Mouse (Mus musculus) erythroblast, embryonic 14.5 days (primary cell): ENCODE data around the gene Gusb. TPM values are rescaled to one million over a fixed set of nuclear protein-coding genes. Genes with fewer than 3 reads are reported as not detected.
"Not testable (repeated sequence)": the region's sequence is repeated elsewhere in the genome, so short reads cannot be mapped to it uniquely, and the experiment has no call there.

Experiments
- H3K27me3 ChIP-seq: 2 replicates; pipeline ENCODE4 v1.6.1; 2012; ENCODE audit warnings: inconsistent platforms; ENCODE audit not compliant: control insufficient read depth
- H3K36me3 ChIP-seq: 2 replicates; pipeline ENCODE4 v1.6.1; 2012; ENCODE audit warnings: mild to moderate bottlenecking, inconsistent platforms; ENCODE audit not compliant: control insufficient read depth
- H3K4me1 ChIP-seq: 2 replicates; pipeline ENCODE4 v1.6.1; 2012; ENCODE audit warnings: inconsistent platforms; ENCODE audit not compliant: control insufficient read depth
- H3K4me3 ChIP-seq: replicated peaks from 2 replicates; pipeline ENCODE3; 2012; ENCODE audit warnings: moderate library complexity, mild to moderate bottlenecking, inconsistent platforms
- H3K9me3 ChIP-seq: 2 replicates; pipeline ENCODE4 v1.6.1; 2012; ENCODE audit warnings: low read length, inconsistent platforms, mixed read lengths; ENCODE audit not compliant: control insufficient read depth
- GATA1 ChIP-seq: IDR thresholded peaks from 2 replicates; pipeline ENCODE4 v1.6.1; 2012; ENCODE audit warnings: low read length, inconsistent platforms, mixed read lengths
- TAL1 ChIP-seq: IDR thresholded peaks from 3 replicates; pipeline ENCODE4 v1.6.1; 2012; ENCODE audit warnings: low read length, inconsistent platforms, mixed read lengths
- polyA plus RNA-seq: library from polyadenylated mRNA; stranded (reverse); fragments of >175 nt; gene quantifications from 2 replicates; pipeline ENCODE4 v1.2.3, GENCODE M21; 2012

Gusb gene
- polyA plus RNA-seq, 1 experiment, result 0.28 TPM

GRCm38 (mm10) chr5:130044201-130044695, 41.4 kb upstream of the Gusb start:
- Histone ChIP-seq H3K4me1 (peaks cover 3% of the 10 kb centered on the region), H3K9me3 (peaks cover 2% of the 10 kb centered on the region), H3K36me3 (peaks cover 94% of the 10 kb centered on the region), H3K4me3 (no peak overlapping the region), H3K27me3 (no peaks in the 10 kb centered on the region)
- TF ChIP-seq TAL1 (no peak), GATA1 (no peak)

GRCm38 (mm10) chr5:130043741-130044140, 40.9 kb upstream of the Gusb start:
- Histone ChIP-seq H3K27me3 (no peaks in the 10 kb centered on the region), H3K36me3 (peaks cover 91% of the 10 kb centered on the region), H3K4me3 (no peak overlapping the region), H3K9me3 (peaks cover 2% of the 10 kb centered on the region), H3K4me1 (peaks cover 3% of the 10 kb centered on the region)
- TF ChIP-seq TAL1, result no peak
- no peak for TF ChIP-seq GATA1

DNA sequence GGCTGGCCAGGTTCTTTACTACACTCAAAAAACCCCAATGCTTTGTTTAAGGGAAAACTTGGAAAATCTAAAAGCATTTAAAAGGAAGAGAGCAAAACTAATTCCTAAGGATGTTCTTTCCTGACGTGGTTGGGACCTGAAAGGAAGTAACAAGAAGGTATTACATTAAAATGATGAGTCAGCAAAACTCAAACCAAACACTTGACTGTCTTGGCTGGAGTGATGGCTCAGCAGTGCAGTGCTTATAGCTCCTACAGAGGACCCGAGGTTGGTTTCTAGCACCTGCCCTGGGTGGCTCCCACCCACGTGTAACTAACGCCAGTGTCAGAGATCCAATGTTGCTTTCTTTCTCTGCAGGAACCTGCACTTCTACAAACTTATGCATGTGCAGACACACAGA, 38.4 kb upstream of the Gusb start:
- peaks cover 86% of the 10 kb centered on the region for H3K36me3 ChIP-seq
- TF ChIP-seq GATA1 (no peak), TAL1 (no peak)

DNA sequence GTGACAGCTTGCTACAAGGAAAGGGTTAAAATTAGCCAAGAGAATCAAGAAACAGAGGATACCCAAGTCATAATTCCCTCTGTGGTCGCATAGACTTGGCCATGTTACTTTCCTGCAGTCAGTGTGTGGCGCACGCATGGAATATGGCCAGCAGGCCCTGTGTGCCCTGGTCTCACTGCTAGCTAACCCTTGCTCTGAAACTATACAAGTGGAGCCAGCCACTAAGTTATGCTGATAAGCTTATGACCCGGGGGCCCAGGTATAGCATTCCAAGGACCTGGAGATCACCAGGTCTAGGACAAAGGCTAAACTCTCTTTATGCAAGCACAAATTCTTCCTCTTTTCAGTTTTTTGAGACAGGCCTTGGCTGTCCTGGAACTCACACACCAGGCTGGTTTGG, 37.9 kb upstream of the Gusb start:
- Histone ChIP-seq H3K4me3 (no peak overlapping the region), H3K27me3 (no peaks in the 10 kb centered on the region), H3K36me3 (peaks cover 85% of the 10 kb centered on the region), H3K4me1 (peaks cover 3% of the 10 kb centered on the region), H3K9me3 (no peaks in the 10 kb centered on the region)
- TF ChIP-seq GATA1 (no peak), TAL1 (no peak)

More for the DNA sequence above, 38.4 kb upstream of the Gusb start:
- Histone ChIP-seq H3K9me3 (no peaks in the 10 kb centered on the region), H3K4me3 (no peak overlapping the region), H3K27me3 (no peaks in the 10 kb centered on the region), H3K4me1 (peaks cover 3% of the 10 kb centered on the region)

DNA sequence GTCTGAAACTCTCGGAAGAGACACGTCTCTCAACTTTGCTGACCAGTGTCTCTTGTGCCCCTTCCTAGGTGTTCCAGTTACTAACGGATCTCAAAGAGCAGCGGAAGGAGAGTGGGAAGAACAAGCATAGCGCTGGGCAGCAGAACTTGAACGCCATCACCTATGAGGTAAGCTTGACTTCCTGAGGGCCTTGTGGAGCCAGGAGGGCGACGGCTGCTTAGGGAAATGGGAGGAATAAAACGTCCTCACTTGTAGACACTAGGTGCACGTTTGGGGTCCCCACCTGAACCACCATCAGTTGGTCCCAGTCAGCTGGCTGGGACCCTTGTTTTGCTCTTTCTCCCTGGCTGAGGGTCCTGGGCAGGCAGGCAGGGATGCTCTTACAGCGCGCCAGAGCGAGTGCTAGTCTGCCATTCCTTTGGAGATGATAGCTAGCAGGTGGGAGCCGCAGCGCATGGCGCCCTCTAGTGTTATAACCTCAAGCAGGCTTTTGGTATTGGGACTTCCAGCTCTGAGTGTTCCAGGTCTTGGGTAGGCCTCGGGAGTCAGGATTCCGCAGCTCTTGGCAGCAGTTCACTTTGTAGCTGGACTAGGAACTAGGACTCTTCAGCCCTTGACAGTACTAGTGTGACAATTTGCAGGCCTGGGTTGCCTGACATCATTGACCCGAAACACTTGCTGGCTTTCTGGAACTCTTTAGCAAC, 35.1 kb upstream of the Gusb start:
- no peak for TF ChIP-seq GATA1
- TF ChIP-seq TAL1, result no peak
- Histone ChIP-seq H3K36me3 (peaks cover 75% of the 10 kb centered on the region), H3K27me3 (no peaks in the 10 kb centered on the region), H3K9me3 (no peaks in the 10 kb centered on the region), H3K4me1 (peaks cover 15% of the 10 kb centered on the region), H3K4me3 (no peak overlapping the region)

GRCm38 (mm10) chr5:130036300-130036699, 33.5 kb upstream of the Gusb start:
- H3K27me3 ChIP-seq, H3K4me3 ChIP-seq, H3K9me3 ChIP-seq: not testable (repeated sequence)
- H3K36me3 ChIP-seq, result peaks cover 69% of the 10 kb centered on the region
- H3K4me1 ChIP-seq, result peaks cover 29% of the 10 kb centered on the region

GRCm38 (mm10) chr5:130033869-130034268, 31.0 kb upstream of the Gusb start:
- H3K9me3 ChIP-seq, result no peaks in the 10 kb centered on the region
- no peak overlapping the region for H3K4me3 ChIP-seq
- peaks cover 57% of the 10 kb centered on the region for H3K36me3 ChIP-seq
- H3K27me3 ChIP-seq, result no peaks in the 10 kb centered on the region
- H3K4me1 ChIP-seq, result peaks cover 42% of the 10 kb centered on the region
- no peak for TF ChIP-seq TAL1

DNA sequence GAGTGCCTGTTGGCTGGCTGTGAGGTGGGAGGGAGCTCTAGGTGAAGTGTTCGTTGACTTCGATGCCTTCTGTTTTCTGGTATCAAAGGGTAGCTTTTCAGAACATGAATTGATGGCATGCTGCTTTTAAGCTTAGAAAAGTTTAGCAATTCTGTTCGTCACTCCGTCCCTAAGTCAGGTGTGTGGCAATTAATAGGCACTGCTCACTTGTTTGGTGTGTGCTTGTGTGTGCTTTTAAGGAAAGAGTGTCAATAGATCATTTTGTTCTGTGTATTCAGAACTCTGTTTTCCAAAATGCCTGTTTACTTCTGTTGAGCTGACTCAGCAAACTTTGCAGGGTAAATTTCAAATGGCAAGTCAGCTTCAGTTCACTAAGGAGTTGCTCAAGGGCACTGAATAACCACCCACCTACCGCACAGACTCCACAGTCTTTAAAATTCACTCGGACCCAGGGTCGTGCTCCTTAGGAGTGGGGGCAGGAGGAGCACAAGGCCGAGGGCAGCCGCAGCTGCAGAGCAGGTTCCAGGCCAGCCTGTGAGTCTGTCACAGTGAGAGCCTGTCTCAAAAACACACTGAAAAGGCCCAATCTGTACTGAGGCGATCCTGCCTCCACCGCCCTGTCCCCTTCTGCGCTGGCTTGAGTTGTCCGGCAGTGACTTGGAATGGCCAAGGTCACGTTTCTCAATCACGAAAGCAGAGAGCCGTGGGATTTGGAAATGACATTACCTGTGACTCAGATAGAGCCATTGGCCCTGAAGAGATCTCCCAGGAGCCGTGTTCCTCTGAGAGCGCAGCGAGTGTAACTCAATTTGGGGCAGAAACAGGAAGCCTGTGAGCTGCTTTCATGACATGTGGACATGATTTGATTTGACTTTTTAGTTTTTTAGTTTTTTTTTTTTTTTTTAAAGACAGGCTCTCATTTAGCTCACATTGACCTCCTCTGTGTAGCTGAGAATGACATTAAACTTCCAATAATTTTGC, 28.9 kb upstream of the Gusb start:
- peaks cover 48% of the 10 kb centered on the region for H3K4me1 ChIP-seq
- no peak overlapping the region for H3K4me3 ChIP-seq
- peaks cover 41% of the 10 kb centered on the region for H3K36me3 ChIP-seq
- H3K9me3 ChIP-seq, result no peaks in the 10 kb centered on the region
- H3K27me3 ChIP-seq, result peaks cover 8% of the 10 kb centered on the region
- TF ChIP-seq TAL1 (no peak), GATA1 (no peak)

DNA sequence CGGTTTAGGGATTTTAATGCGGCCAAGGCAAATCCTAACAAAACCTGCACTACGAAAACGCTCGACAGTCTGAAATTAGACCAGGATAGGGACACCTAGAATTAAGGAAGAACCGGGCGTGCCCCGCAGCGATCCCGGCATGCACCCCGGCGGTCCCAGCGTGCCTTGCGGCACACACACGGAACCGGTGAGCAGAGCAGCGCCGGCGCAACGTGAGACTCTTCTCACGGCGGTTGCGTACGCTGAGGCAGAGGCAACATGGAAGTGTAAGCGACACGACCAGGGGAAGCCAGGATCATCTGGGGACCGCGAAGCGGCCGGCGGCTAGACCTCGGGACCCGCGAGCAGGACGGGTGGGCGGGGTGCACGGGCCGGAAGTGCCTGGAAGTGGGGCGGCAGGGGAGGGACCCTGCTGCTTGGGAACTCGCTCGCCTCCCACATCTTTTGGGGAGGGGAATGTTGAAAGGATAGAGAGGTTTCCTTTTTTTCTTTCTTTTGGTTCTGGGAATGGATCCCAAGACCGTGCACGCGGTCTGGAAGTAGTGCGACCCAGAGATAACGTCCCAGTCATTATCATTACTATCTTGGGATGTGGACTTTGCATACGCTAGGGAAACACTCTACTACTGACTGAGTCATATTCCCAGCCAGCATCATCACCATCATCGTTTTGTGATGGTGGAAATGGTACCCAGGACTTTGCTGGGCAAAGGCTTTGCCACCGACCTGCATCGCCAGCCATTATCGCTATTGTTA, 26.5 kb upstream of the Gusb start, which contains the start of the genes Asl and Crcp:
TSS of gene Asl (minus strand) at position 106 of the 756 bp plus-strand sequence.
TSS of gene Crcp (plus strand) at position 149 of the 756 bp plus-strand sequence.
- peak; percentile 50; the same call in 1 of the 2 replicates for TF ChIP-seq GATA1
- TF ChIP-seq TAL1, result no peak
- Histone ChIP-seq H3K4me1 (peaks cover 55% of the 10 kb centered on the region), H3K4me3 (peak within 1 kb of the TSS; percentile 73)

More for the DNA sequence above, 26.5 kb upstream of the Gusb start, which contains the start of the genes Asl and Crcp:
- peaks cover 12% of the 10 kb centered on the region for H3K27me3 ChIP-seq
- no peaks in the 10 kb centered on the region for H3K9me3 ChIP-seq
- peaks cover 22% of the 10 kb centered on the region for H3K36me3 ChIP-seq
